Mouse (Mus musculus): Measurements from ENCODE around the gene Hddc2. TPM values are rescaled to one million over a fixed set of nuclear protein-coding genes. Genes with fewer than 3 reads are reported as not detected.

The Hddc2 gene
- total and polyA plus RNA-seq, 2 experiments, result 0.71 to 3.5 TPM

DNA sequence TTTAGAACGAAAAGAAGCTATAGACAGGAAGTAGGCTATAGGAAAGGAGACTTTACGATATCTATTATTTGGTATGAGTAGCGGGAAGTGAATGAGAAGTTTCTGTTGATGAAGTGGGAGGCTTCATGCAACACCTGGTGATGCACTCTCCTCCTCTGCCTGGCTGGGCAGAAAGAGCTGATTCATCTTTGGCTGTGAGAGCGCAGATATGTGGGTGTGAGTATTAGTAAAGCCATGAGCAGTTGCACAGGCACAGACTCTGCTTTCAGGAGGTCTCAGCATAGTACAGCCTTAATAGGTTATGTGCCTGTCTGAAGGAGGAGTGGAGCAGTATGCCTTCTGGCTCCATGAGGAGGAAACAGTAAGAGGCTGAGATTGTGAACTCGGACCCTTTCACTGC is 23.2 kb downstream of the Hddc2 start:
- TF ChIP-seq CTCF (IDR thresholded peaks at IDR 0.05; ENCODE audit: low read depth, low read length), result no peak
- no peak for TF ChIP-seq POLR2A (IDR thresholded peaks at IDR 0.05; ENCODE audit: extremely low read depth, insufficient read depth, low read length)
- Histone ChIP-seq H3K4me1 (ENCODE audit: control insufficient read depth, insufficient read depth, low read length) (no peaks in the 10 kb centered on the region), H3K79me2 (ENCODE audit: control insufficient read depth, insufficient read depth, low read length) (no peaks in the 10 kb centered on the region), H3K36me3 (ENCODE audit: control insufficient read depth, insufficient read depth, low read length) (no peaks in the 10 kb centered on the region), H3K9ac (ENCODE audit: low read depth, low read length) (no peak overlapping the region), H3K27ac (replicated peaks; ENCODE audit: insufficient read depth, low read depth, low read length) (no peak overlapping the region), H3K27me3 (ENCODE audit: control insufficient read depth, insufficient read depth, low read length) (no peaks in the 10 kb centered on the region), H3K4me3 (ENCODE audit: insufficient read depth, low read depth, low read length) (no peak overlapping the region)
- WGBS, result 80% methylated on average over 5 of the region's 5 CpGs
- no peak for DNase-seq (ENCODE audit: extremely low read depth, low read depth, low spot score)

DNA sequence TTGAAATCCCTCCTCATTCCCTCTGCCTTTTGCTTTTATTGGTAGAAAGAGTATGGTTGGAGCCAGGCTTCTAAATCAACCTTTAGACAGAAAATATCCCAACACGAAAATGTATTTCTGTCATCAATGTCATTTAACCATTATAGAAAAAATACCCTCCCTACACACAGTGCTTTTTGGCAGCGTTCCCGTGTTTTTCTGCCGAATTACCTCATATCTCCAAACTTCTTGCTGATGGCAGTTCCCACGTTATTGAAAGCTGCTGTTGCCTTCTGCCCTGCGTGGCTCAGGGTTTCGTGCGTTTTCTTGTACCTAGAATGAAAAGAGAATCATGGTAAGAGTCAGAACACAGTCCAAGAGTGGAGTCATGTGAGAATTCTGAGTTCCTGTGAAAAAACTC is 33.2 kb downstream of the Hddc2 start:
- 79% methylated on average over 8 of the region's 8 CpGs for WGBS
- Histone ChIP-seq H3K27me3 (ENCODE audit: control insufficient read depth, insufficient read depth, low read length) (no peaks in the 10 kb centered on the region), H3K36me3 (ENCODE audit: control insufficient read depth, insufficient read depth, low read length) (no peaks in the 10 kb centered on the region; the same call in none of the 2 replicates), H3K79me2 (ENCODE audit: control insufficient read depth, insufficient read depth, low read length) (no peaks in the 10 kb centered on the region), H3K27ac (replicated peaks; ENCODE audit: insufficient read depth, low read depth, low read length) (no peak overlapping the region), H3K4me1 (ENCODE audit: control insufficient read depth, insufficient read depth, low read length) (no peaks in the 10 kb centered on the region), H3K4me3 (ENCODE audit: insufficient read depth, low read depth, low read length) (no peak overlapping the region), H3K9ac (ENCODE audit: low read depth, low read length) (no peak overlapping the region)
- TF ChIP-seq POLR2A (IDR thresholded peaks at IDR 0.05; ENCODE audit: extremely low read depth, insufficient read depth, low read length) (no peak), CTCF (IDR thresholded peaks at IDR 0.05; ENCODE audit: low read depth, low read length) (no peak)
- no peak for DNase-seq (ENCODE audit: extremely low read depth, low read depth, low spot score)

- TF ChIP-seq POLR2A (IDR thresholded peaks at IDR 0.05; ENCODE audit: extremely low read depth, insufficient read depth, low read length) (no peak), CTCF (IDR thresholded peaks at IDR 0.05; ENCODE audit: low read depth, low read length) (no peak)
- no peaks in the 10 kb centered on the region; the same call in 1 of the 2 replicates for H3K36me3 ChIP-seq (ENCODE audit: control insufficient read depth, insufficient read depth, low read length)
- no peak overlapping the region for H3K9ac ChIP-seq (ENCODE audit: low read depth, low read length)
- 83% methylated on average over 2 of the region's 2 CpGs for WGBS
- no peak overlapping the region for H3K4me3 ChIP-seq (ENCODE audit: insufficient read depth, low read depth, low read length)
- no peak overlapping the region for H3K27ac ChIP-seq (replicated peaks; ENCODE audit: insufficient read depth, low read depth, low read length)
- H3K4me1 ChIP-seq (ENCODE audit: control insufficient read depth, insufficient read depth, low read length), result no peaks in the 10 kb centered on the region
- no peaks in the 10 kb centered on the region for H3K79me2 ChIP-seq (ENCODE audit: control insufficient read depth, insufficient read depth, low read length)
- no peak for DNase-seq (ENCODE audit: extremely low read depth, low read depth, low spot score)
- no peaks in the 10 kb centered on the region for H3K27me3 ChIP-seq (ENCODE audit: control insufficient read depth, insufficient read depth, low read length)
Observed at GRCm38 (mm10) chr10:31351056-31351455, 37.9 kb downstream of the Hddc2 start.

DNA sequence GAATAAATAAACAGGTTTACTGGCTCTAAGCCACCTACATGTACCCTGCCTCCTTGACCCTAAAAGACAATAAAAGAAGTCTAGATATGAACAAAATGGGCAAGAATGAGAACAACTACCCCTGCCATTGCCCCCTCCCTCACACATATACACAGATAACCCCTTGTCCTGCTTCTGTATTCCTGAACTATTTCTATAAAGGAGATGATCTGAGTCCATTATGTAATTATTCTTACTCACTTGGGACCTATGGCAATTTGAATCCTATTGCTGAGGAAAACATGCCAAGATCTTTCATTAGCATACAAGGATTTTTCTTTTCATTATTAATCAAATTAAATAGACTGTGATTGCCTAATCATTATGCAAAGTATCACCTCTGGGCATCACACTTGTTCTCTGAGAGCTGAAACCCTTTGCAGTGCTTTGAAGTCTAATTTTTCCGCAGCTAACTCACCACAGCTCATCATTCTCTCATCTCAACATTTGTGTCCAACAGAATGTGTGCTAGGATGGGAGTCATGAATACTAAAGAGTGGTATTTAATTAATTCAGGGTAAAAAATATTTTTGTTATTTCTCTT is 39.8 kb downstream of the Hddc2 start:
- WGBS, result 84% methylated on average over 1 of the region's 1 CpGs
- Histone ChIP-seq H3K4me3 (ENCODE audit: insufficient read depth, low read depth, low read length) (no peak overlapping the region), H3K9ac (ENCODE audit: low read depth, low read length) (no peak overlapping the region), H3K4me1 (ENCODE audit: control insufficient read depth, insufficient read depth, low read length) (no peaks in the 10 kb centered on the region), H3K79me2 (ENCODE audit: control insufficient read depth, insufficient read depth, low read length) (no peaks in the 10 kb centered on the region), H3K27ac (replicated peaks; ENCODE audit: insufficient read depth, low read depth, low read length) (no peak overlapping the region), H3K36me3 (ENCODE audit: control insufficient read depth, insufficient read depth, low read length) (no peaks in the 10 kb centered on the region; the same call in 1 of the 2 replicates), H3K27me3 (ENCODE audit: control insufficient read depth, insufficient read depth, low read length) (no peaks in the 10 kb centered on the region)
- no peak for DNase-seq (ENCODE audit: extremely low read depth, low read depth, low spot score)
- no peak for TF ChIP-seq CTCF (IDR thresholded peaks at IDR 0.05; ENCODE audit: low read depth, low read length)
- TF ChIP-seq POLR2A (IDR thresholded peaks at IDR 0.05; ENCODE audit: extremely low read depth, insufficient read depth, low read length), result no peak

GRCm38 (mm10) chr10:31354141-31354540 is 41.0 kb downstream of the Hddc2 start:
- DNase-seq (ENCODE audit: extremely low read depth, low read depth, low spot score), result peak; percentile 1
- no peak overlapping the region for H3K9ac ChIP-seq (ENCODE audit: low read depth, low read length)
- 64% methylated on average over 2 of the region's 2 CpGs for WGBS
- TF ChIP-seq CTCF (IDR thresholded peaks at IDR 0.05; ENCODE audit: low read depth, low read length), result no peak
- no peaks in the 10 kb centered on the region for H3K79me2 ChIP-seq (ENCODE audit: control insufficient read depth, insufficient read depth, low read length)
- H3K27ac ChIP-seq (replicated peaks; ENCODE audit: insufficient read depth, low read depth, low read length), result no peak overlapping the region
- H3K27me3 ChIP-seq (ENCODE audit: control insufficient read depth, insufficient read depth, low read length), result no peaks in the 10 kb centered on the region
- no peak overlapping the region for H3K4me3 ChIP-seq (ENCODE audit: insufficient read depth, low read depth, low read length)
- no peaks in the 10 kb centered on the region for H3K4me1 ChIP-seq (ENCODE audit: control insufficient read depth, insufficient read depth, low read length)
- H3K36me3 ChIP-seq (ENCODE audit: control insufficient read depth, insufficient read depth, low read length), result no peaks in the 10 kb centered on the region; the same call in 1 of the 2 replicates

DNA sequence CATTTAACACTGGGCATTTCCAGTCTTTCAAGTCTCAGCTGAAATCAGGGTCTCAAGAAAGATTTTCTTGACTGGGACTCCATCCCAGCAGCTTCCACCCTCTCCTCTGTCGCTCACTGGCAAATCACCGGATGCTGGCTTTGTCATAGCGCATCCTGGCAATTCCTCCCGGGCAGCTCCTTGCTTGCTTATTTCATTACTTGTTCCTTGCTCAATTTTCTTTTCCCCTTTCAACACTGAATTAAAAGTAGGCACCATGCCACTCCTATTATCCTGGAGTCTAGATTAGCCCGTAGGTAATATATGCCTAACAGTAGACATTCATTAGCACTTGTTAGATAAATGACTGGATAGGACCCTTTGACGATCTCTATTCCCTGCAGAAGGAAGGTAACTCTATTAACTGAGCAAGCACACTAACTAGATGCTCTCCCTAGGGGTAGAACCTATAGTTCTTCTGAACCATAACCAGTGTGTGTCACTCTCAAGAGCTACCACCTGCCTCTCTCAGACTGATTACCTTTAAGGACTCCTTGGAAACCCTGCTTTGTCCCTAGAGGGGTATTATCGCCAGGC is 41.8 kb downstream of the Hddc2 start:
- no peak overlapping the region for H3K27ac ChIP-seq (replicated peaks; ENCODE audit: insufficient read depth, low read depth, low read length)
- 77% methylated on average over 7 of the region's 7 CpGs for whole genome bisulfite sequencing
- no peaks in the 10 kb centered on the region for H3K79me2 ChIP-seq (ENCODE audit: control insufficient read depth, insufficient read depth, low read length)
- no peak for DNase-seq (ENCODE audit: extremely low read depth, low read depth, low spot score)
- no peak overlapping the region for H3K9ac ChIP-seq (ENCODE audit: low read depth, low read length)
- no peaks in the 10 kb centered on the region; the same call in 1 of the 2 replicates for H3K36me3 ChIP-seq (ENCODE audit: control insufficient read depth, insufficient read depth, low read length)
- no peaks in the 10 kb centered on the region for H3K27me3 ChIP-seq (ENCODE audit: control insufficient read depth, insufficient read depth, low read length)
- no peak overlapping the region for H3K4me3 ChIP-seq (ENCODE audit: insufficient read depth, low read depth, low read length)
- TF ChIP-seq CTCF (IDR thresholded peaks at IDR 0.05; ENCODE audit: low read depth, low read length), result no peak
- no peaks in the 10 kb centered on the region for H3K4me1 ChIP-seq (ENCODE audit: control insufficient read depth, insufficient read depth, low read length)
